Mouse (Mus musculus): ENCODE data around the gene Wdr95.

Wdr95 gene

DNA sequence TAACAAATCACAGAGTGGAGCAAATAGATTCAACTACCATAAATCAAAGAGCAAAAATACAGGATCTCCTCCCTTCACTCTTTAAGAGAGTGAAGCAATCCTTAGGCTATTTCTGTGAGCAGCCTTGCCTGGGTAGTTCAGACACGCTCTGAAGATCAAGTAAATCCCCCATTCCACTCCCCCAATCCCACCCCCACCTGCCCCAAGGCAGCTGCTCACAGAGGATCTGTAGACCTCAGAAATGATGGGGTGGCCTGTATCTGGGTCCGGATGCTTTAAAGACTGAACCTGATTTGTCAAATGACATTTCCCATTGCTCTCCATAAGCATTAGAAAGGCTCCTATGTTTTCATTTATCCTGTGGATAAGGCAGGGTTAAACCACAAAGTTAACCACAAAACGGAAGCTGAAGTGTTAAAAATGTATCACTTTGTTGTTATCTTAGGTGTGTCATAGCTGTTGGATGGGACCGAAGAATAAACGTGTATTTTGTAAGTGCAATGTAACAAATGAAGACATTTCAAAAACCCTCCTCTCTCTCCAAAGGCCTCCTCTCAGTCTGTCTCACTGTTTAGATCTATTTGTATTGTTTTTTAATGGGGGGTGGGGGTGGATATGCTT, 54.3 kb downstream of the Wdr95 start:
- DNase-seq (ENCODE audit: low spot score), result no peak

DNA sequence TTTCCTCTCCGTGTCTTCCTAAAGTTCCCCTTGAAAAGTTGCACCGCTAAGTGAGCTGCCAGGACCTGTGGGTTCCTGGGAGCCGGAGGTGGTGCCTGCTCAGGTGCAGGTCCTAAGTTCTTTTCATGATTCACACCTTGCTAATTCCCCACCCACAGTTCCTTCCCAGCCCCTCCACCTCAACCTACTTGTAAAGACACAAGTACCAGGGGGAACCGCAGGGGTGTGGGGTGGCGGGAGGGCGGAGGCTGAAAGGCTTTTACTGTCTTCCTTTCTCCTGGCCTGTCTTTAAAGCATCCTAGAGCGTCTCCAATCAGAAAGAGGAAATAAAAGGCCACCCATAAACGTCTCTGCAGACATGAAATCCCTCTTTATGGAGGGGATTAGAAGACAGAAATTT, 55.0 kb downstream of the Wdr95 start:
- no peak for DNase-seq (ENCODE audit: low spot score)

GRCm38 (mm10) chr5:149584154-149584655, 55.7 kb downstream of the Wdr95 start:
- peak; percentile 16 for DNase-seq (ENCODE audit: low spot score)

DNA sequence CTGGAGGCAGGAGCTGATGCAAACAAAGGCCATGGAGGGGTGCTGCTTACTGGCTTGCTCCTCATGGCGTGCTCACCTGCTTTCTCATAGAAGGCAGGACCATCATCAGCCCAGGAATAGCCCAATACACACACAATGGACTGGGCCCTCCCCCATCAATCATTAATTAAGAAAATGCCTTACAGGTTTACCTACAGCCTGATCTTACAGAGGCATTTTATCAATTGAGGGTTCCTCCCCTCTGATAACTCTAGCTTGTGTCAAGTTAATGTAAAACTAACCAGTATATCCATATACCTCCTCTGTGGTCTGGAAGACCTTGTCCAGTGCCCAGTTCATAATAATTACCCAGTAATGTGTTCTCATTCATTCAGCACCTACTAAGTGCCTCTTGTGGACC, 56.8 kb downstream of the Wdr95 start:
- no peak for DNase-seq (ENCODE audit: low spot score)

DNA sequence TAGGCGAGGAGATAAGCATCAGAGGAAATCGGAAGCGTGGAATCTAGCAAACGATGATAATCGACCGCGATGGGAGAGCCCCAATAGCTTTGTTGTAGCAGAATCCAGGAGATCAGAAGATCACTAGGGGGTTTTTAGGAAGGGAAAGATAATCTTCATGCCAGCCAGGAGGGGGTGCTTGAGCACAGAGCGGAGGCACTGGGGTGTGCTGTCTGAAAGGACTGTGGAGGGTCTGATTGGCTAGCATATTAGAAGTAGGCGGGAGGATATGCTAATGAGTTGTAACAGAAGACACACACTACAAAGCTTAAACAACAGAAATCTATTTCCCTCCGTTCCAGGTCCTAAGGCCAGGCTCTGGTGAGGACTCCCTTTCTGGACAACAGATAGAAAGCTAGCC, 57.4 kb downstream of the Wdr95 start:
- DNase-seq (ENCODE audit: low spot score), result no peak

GRCm38 (mm10) chr5:149587327-149587895, 58.9 kb downstream of the Wdr95 start:
- no peak for DNase-seq (ENCODE audit: low spot score)

DNA sequence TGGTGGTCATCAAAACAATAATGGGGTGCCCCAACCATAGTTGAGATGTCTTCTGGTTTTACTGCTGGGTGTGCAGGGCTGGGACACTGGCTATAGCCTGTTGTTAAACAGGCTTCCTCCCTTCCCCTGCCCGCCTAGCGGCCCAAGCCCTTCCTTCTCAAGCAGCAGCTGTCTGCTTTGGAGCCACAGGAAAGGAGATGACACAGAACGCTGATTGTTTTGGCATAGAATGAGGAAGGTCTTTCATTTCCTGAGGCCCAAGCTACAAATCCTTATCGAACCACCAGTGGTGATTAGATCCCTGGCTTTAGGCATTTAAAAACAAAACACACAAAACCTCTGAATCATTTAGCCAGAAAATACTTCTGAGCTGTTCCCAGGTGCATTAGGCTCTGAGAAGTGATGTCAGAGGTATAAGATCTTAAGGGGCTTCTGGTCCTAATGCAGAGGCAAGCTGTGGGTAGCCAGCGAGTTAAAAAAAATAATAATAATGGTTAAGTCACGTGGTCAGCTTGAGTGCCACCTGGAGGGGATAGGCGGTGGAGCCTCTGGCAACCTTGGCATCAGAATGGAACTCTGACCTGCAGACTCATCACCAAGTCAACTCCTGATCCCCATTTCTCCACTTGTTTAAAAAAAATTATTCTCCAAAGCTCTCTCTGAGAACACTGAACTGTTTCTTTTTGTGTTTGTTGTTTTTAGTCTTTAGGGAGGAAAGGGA, 60.5 kb downstream of the Wdr95 start:
- no peak for DNase-seq (ENCODE audit: low spot score)

- no peak for DNase-seq (ENCODE audit: low spot score)
These were observed 61.5 kb downstream of the Wdr95 start for GRCm38 (mm10) chr5:149589932-149590331.

DNA sequence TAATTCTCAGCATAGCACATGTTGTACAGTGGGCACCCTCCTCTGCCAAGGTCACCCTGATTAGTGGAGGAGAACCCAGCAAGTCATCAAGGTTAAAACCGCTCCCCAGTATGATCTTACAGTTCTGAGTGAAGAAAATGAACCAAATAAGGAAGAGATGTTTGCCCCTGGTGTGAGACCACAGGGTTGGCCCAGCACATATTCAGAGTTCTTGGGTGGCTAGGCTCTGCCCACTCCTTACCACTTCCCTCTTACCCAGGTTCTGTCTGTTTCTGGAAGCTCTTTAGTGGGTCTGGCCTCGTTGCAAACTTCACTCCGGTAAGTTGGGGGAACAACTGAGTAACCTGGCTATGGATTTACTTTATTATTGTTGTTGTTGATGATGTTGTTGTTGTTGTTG, 65.7 kb downstream of the Wdr95 start:
- DNase-seq (ENCODE audit: low spot score), result no peak

DNA sequence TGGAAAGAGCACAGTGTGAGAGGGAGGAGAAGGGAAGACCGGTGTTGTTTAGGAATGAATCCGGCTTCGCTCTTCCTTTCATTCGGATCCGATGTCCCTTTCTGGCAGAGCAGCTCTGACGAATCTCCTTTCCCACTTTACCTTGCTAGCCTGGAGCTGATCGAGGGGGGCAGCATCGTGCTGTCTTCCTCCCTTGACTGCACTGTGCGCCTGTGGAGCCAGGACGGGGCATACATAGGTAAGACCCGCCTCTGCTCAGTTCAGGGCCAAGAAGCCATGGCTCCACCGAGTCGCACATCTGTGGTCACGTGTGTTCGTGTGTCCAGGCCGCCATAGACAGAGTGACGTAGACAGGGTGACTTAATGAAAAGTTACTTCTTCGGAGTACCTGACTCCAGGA, 68.9 kb downstream of the Wdr95 start:
- DNase-seq (ENCODE audit: low spot score), result no peak

- peak; percentile 94 for DNase-seq (ENCODE audit: low spot score)
These were observed 73.5 kb downstream of the Wdr95 start for GRCm38 (mm10) chr5:149601996-149602395.

- no peak for DNase-seq (ENCODE audit: low spot score)
These were observed 74.8 kb downstream of the Wdr95 start for GRCm38 (mm10) chr5:149603241-149603640.

DNA sequence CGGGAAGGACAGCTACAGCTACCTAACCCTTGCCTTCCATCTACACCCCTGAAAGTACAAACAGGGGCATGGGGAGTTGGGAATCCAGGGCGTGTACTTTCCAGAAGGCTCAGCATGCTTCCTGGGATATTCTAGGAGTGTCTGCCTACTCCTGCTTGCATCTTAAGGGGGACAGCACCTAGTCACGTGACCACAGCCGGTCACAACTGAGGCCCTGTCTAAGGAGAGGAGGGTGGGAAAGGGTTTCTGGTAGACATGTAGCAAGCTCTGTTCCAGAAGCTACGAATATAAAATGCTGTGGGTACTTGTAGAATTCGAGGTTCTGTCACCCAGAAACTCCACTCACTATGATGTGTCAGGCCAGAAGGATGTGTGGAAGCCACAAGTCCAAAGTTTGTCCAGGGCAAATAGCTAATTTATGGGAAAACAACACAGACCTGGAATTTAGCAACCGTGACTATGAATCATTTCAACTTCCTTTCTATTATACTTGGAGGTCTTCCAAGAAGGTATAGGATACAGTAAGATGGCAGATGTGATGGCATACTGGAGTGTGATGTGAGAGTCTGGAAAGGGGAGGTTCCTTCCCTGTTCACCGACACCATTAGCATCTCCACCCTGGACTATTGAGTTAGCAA, 78.7 kb downstream of the Wdr95 start:
- DNase-seq (ENCODE audit: low spot score), result no peak

GRCm38 (mm10) chr5:149611476-149612164, 83.1 kb downstream of the Wdr95 start:
- no peak for DNase-seq (ENCODE audit: low spot score)

- no peak for DNase-seq (ENCODE audit: low spot score)
These were observed 83.7 kb downstream of the Wdr95 start for GRCm38 (mm10) chr5:149612165-149612518.

DNA sequence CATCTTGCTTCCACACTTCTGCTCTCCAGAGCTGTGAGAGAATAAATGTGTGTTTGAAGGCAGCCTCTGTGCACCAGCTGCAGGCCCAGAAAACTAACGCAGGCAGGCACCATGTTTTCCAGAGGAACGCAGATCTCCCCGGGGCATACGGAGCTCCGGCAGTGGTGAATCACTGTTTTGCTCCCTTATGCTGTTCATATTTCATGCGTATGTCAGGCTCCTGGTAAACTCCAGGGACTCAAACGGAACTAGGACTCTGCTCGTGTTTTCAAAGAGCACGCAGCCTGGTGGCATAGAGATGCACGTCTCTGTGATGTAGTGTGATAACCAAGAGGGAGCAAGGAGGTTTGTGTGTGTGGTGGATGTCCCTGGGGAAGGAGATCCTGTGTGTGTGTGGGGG, 84.3 kb downstream of the Wdr95 start:
- DNase-seq (ENCODE audit: low spot score), result peak; percentile 19

DNA sequence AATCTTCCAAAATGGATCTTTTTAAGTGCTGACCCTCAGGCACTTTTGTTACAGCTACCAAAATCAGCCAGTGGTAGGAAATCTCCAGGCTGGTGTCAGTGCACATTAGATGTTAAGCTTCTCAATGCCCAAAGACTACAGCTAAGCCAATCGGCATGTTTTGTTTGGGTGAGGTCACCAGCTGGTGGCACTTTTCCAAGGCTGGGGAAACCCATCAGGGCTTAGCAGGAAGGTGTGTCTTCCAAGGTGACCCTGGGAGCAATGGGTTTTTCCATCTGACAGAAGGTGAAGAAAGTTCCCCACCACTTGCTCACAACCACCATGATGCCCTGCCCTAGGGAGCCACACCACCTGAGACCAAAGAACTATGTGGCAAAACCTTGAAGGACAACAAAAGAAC, 87.7 kb downstream of the Wdr95 start:
- DNase-seq (ENCODE audit: low spot score), result no peak

DNA sequence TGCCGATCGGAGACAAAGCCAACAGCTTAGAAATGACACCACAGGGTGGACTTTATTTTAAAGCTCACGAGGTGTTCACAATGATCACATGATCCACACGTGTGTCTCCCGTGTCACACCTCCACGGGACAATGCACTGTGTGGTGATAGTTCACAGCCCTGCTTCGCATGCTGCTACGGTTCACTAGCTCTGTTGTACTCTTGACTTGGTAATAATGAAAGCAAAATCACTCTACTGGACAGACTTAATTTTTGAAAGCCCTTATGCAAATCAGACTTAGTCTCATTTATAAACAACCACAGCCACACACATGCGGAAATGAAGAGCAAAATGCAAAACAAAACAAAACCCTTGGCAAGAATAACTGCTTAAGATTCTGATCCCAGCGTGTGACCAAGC, 88.3 kb downstream of the Wdr95 start:
- no peak for DNase-seq (ENCODE audit: low spot score)

DNA sequence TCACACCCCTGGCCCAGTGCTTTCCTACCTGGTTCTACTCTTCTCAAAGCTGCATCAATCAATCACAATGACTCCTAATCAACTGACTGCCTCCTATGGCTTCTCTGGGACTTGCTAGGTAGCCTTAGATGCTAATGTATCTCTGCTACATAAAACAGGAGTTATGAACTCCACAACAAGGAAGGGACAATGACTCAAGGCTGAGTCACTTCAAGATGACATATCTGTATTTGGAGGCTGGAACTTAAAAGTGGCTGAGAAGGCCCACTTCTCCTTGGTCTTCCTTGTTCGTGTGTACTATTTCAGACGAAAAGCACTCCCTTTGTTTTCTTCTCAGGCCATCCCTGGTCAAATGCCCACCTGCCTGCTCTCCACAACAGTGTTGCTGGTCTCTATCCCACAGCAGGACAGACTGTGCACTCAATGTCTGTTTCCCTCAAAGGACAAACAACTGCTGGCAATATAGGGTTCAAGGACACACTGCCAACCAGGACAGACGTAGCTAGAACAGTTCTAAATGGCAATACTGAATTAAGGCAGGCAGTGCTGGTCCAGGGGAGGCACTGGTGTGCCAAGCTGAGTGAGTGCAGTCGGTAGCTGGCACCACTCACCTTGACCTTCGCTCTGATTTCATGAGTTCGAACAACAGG, 89.4 kb downstream of the Wdr95 start:
- no peak for DNase-seq (ENCODE audit: low spot score)

DNA sequence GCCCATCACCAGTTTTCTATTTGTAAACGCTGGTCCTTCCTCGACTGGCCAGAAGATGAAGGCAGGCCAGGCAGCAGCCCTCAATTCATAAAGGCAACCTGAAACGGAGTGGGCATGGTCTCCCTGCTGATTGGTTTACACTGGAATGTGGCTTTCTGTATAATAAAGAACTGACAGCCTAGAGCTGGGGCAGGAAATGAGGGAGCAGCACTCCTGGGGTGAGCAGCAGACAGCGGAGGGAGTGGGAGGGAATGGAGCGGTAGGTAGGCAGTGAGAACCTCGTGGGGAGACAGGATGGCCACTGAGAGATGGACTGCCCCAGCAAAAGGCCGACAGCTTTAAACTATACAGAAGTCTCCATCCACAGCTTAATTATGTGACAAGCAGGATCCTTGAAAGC, 93.7 kb downstream of the Wdr95 start:
- DNase-seq (ENCODE audit: low spot score), result no peak

- DNase-seq (ENCODE audit: low spot score), result no peak
These were observed 94.2 kb downstream of the Wdr95 start for GRCm38 (mm10) chr5:149622644-149623043.

Data from adipocyte (in vitro differentiated cells).